ENCODE assay signal across 25 mouse cellular contexts in genomic region chr1:138554926-138555325, GRCm38 (mm10).
DNase-seq lines count a peak whose midpoint lies in the region; ATAC-seq lines count a peak whose summit lies in the region.
"Had no signal": no experiment of that assay in that cellular context is flagged by ENCODE, and none has a peak within 500 bp of the region (broad histone marks: within the 10 kb centered on the region; RNA-seq: fewer than 3 reads in every experiment).

No protein-coding gene starts in this region.

- WGBS in kidney, embryonic 16.5 days, result 60% methylated on average over 5 of the region's 5 CpGs

- no peaks in the 10 kb centered on the region for H3K27me3 ChIP-seq in kidney, embryonic 16.5 days (ENCODE audit: insufficient read depth, low read length)
- H3K27me3 ChIP-seq: embryonic facial prominence, embryonic 12.5 days; embryonic facial prominence, embryonic 15.5 days; heart, embryonic 13.5 days had no signal

- no peak overlapping the region for H3K9ac ChIP-seq in kidney, embryonic 16.5 days (replicated peaks; ENCODE audit: low read length)
- H3K9ac ChIP-seq: embryonic facial prominence, embryonic 12.5 days; embryonic facial prominence, embryonic 15.5 days; forebrain, postnatal 0 days; heart, embryonic 13.5 days; hindbrain, embryonic 14.5 days had no signal

- DNase-seq in kidney, adult 11 months, result peak; percentile 60
- no peak for DNase-seq in kidney, adult 18-20 months
- DNase-seq in kidney, adult 9 months, result peak; percentile 78
- DNase-seq in kidney, postnatal 36 days, result peak; percentile 47 to 66
- no peak for DNase-seq in gastrocnemius, postnatal 25 days
- no peak for DNase-seq in cerebellum, postnatal 36 days
- DNase-seq in neural tube, embryonic 10.5 days (ENCODE audit: extremely low spot score, low spot score), result no peak
- DNase-seq: adrenal gland, adult 8-10 months; adrenal gland, postnatal 25 days; cerebellum, adult 18-20 months; cerebellum, adult 9-10 months; cerebellum, postnatal 14 days; forebrain, postnatal 0 days; gastrocnemius, postnatal 36 days; heart, adult 2 months; heart, postnatal 14 days; heart, postnatal 4 days had no signal

- H3K9me3 ChIP-seq in kidney, embryonic 16.5 days (ENCODE audit: low read length), result no peaks in the 10 kb centered on the region; the same call in 1 of the 2 replicates
- H3K9me3 ChIP-seq: embryonic facial prominence, embryonic 12.5 days; embryonic facial prominence, embryonic 15.5 days; heart, embryonic 10.5 days had no signal

- H3K4me1 ChIP-seq in kidney, embryonic 16.5 days (ENCODE audit: insufficient read depth, low read length), result 0 out of 2 replicates have a peak, but pooled peaks cover 15% of the 10 kb centered on the region
- H3K4me1 ChIP-seq: embryonic facial prominence, embryonic 12.5 days had no signal

- H3K4me2 ChIP-seq in kidney, embryonic 16.5 days (replicated peaks; ENCODE audit: low read depth, low read length), result no peak overlapping the region
- H3K4me2 ChIP-seq: embryonic facial prominence, embryonic 12.5 days; embryonic facial prominence, embryonic 15.5 days; heart, embryonic 13.5 days; hindbrain, embryonic 14.5 days had no signal

- no peaks in the 10 kb centered on the region for H3K36me3 ChIP-seq in kidney, embryonic 16.5 days (ENCODE audit: insufficient read depth, low read length)
- H3K36me3 ChIP-seq: embryonic facial prominence, embryonic 12.5 days; embryonic facial prominence, embryonic 15.5 days had no signal

- ATAC-seq in kidney, embryonic 16.5 days (ENCODE audit: low FRiP score, low TSS enrichment), result peak; percentile 79
- ATAC-seq: activated CD4-positive, CD25-positive, alpha-beta regulatory T cell, adult 4 months; forebrain, embryonic 14.5 days; forebrain, postnatal 0 days had no signal

- H3K4me3 ChIP-seq in kidney, embryonic 16.5 days (ENCODE audit: low read length), result no peak overlapping the region
- H3K4me3 ChIP-seq: embryonic facial prominence, embryonic 12.5 days; embryonic facial prominence, embryonic 15.5 days; heart, adult 2 months; heart, embryonic 10.5 days; heart, embryonic 13.5 days had no signal

- no peak overlapping the region for H3K27ac ChIP-seq in kidney, embryonic 16.5 days (ENCODE audit: low read length)
- H3K27ac ChIP-seq: embryonic facial prominence, embryonic 12.5 days; embryonic facial prominence, embryonic 15.5 days; heart, adult 2 months; heart, embryonic 10.5 days; heart, embryonic 13.5 days; hindbrain, embryonic 14.5 days had no signal

Comparison
In these comparisons a context has a peak if more than half of its experiments do, and no peak if none do; other contexts are left out.
1. DNase-seq: peak in kidney, adult 11 months (single experiment), kidney, adult 9 months (single experiment) and kidney, postnatal 36 days (2 of 2); none in kidney, adult 18-20 months (single experiment), gastrocnemius, postnatal 25 days (single experiment), cerebellum, postnatal 36 days (0 of 2) and neural tube, embryonic 10.5 days (single experiment).